Mouse (Mus musculus) megakaryocyte, embryonic 14.5 days (primary cell): ENCODE measurements around the gene Snx3. TPM values are rescaled to one million over a fixed set of nuclear protein-coding genes. Genes with fewer than 3 reads are reported as not detected.

Source experiments
- H3K27me3 ChIP-seq: replicated peaks from 2 replicates; pipeline ENCODE3; 2012; ENCODE audit warnings: inconsistent platforms
- H3K36me3 ChIP-seq: replicated peaks from 2 replicates; pipeline ENCODE3; 2012; ENCODE audit warnings: low read length, inconsistent platforms, mixed read lengths
- H3K4me1 ChIP-seq: 2 replicates; pipeline ENCODE4 v1.6.1; 2012; ENCODE audit warnings: inconsistent platforms
- H3K4me3 ChIP-seq: replicated peaks from 2 replicates; pipeline ENCODE3; 2012; ENCODE audit warnings: moderate library complexity, mild to moderate bottlenecking, inconsistent platforms
- H3K9me3 ChIP-seq: 2 replicates; pipeline ENCODE4 v1.6.1; 2012; ENCODE audit warnings: inconsistent platforms
- FLI1 ChIP-seq: IDR thresholded peaks from 2 replicates; pipeline ENCODE4 v1.6.1; 2012; ENCODE audit warnings: low read length, inconsistent platforms, mixed read lengths
- GATA1 ChIP-seq: IDR thresholded peaks from 3 replicates; pipeline ENCODE4 v1.6.1; 2012; ENCODE audit warnings: mixed read lengths, low read length, inconsistent platforms, borderline replicate concordance
- polyA plus RNA-seq: library from polyadenylated mRNA; stranded (reverse); fragments of >175 nt; gene quantifications from 2 replicates; pipeline ENCODE4 v1.2.3, GENCODE M21; 2012; ENCODE audit warnings: low replicate concordance; ENCODE audit not compliant: insufficient read depth

The Snx3 gene
- polyA plus RNA-seq, 1 experiment = 278 TPM

- peaks cover 98% of the 10 kb centered on the region for H3K27me3 ChIP-seq
- H3K9me3 ChIP-seq = peaks cover 9% of the 10 kb centered on the region
- H3K4me3 ChIP-seq = no peak overlapping the region
- TF ChIP-seq GATA1 = no peak
- no peak for TF ChIP-seq FLI1
- H3K36me3 ChIP-seq = no peaks in the 10 kb centered on the region
- peaks cover 66% of the 10 kb centered on the region for H3K4me1 ChIP-seq
Measured at GRCm38 (mm10) chr10:42582566-42583110, 80.8 kb downstream of the Snx3 start.

GRCm38 (mm10) chr10:42583157-42583872 is 81.5 kb downstream of the Snx3 start, which contains the start of the genes Nr2e1 and Ostm1:
TSS of gene Nr2e1 (minus strand) at chr10:42583632.
TSS of gene Ostm1 (plus strand) at chr10:42583822.
- Histone ChIP-seq H3K27me3 (peaks cover 98% of the 10 kb centered on the region), H3K4me3 (peak within 1 kb of the TSS; percentile 64)
- no peak for TF ChIP-seq GATA1

GRCm38 (mm10) chr10:42583902-42584435 is 82.1 kb downstream of the Snx3 start:
- H3K27me3 ChIP-seq = peaks cover 98% of the 10 kb centered on the region
- no peak overlapping the region for H3K4me3 ChIP-seq
- TF ChIP-seq GATA1 (no peak), FLI1 (no peak)
- peaks cover 57% of the 10 kb centered on the region for H3K4me1 ChIP-seq
- no peaks in the 10 kb centered on the region for H3K36me3 ChIP-seq
- H3K9me3 ChIP-seq = peaks cover 9% of the 10 kb centered on the region

More at GRCm38 (mm10) chr10:42583157-42583872, 81.5 kb downstream of the Snx3 start, which contains the start of the genes Nr2e1 and Ostm1:
- Histone ChIP-seq H3K4me1 (peaks cover 61% of the 10 kb centered on the region), H3K9me3 (peaks cover 9% of the 10 kb centered on the region), H3K36me3 (no peaks in the 10 kb centered on the region)

- H3K9me3 ChIP-seq = peaks cover 9% of the 10 kb centered on the region
- H3K27me3 ChIP-seq = peaks cover 98% of the 10 kb centered on the region
- no peaks in the 10 kb centered on the region for H3K36me3 ChIP-seq
- peaks cover 52% of the 10 kb centered on the region for H3K4me1 ChIP-seq
- TF ChIP-seq FLI1 (no peak), GATA1 (no peak)
- no peak overlapping the region for H3K4me3 ChIP-seq
Measured at GRCm38 (mm10) chr10:42584436-42584983, 82.7 kb downstream of the Snx3 start.

Other genes with a start within 250 kb of the Snx3 start
- 14.8 and 55.2 TPM in 2 replicates for gene Foxo3, start 225.3 kb upstream of the Snx3 start, polyA plus RNA-seq
- gene Afg1l, start 23.5 kb upstream of the Snx3 start, polyA plus RNA-seq = 4.1 and 9.4 TPM in 2 replicates
- gene Nr2e1, start 81.6 kb downstream of the Snx3 start, polyA plus RNA-seq = not detected in 2 replicates
- gene Ostm1, start 81.8 kb downstream of the Snx3 start, polyA plus RNA-seq = 7.5 and 13.0 TPM in 2 replicates